Mouse (Mus musculus): ENCODE data around the gene Krt35.

DNA sequence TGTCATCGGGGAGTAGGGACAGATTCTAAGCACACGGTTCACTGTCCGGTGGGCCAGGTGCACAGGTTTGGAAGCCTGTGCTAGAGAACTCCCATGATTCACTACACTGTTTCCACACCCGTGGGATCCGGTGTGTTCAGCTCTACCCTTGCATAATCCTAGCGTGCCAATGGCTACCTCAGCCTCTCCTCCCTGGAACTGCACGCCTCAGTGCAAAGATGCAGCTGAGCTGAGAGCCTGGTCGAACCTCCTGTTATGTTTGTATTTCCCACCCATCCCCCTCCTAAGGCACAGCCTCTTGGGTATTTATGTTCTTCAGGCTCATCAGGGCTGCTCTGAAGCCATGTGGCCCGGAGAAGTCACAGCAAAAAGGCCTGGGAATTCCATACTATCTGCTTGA is 1.8 kb upstream of the Krt35 start:
- TF ChIP-seq CTCF (IDR thresholded peaks at IDR 0.05; ENCODE audit: borderline replicate concordance, insufficient read depth, low read depth, low read length) (no peak), POLR2A (IDR thresholded peaks at IDR 0.05; ENCODE audit: borderline replicate concordance, insufficient read depth, low read length) (no peak)
